Mouse (Mus musculus) T-cell, adult 2 months (primary cell): ENCODE results near the gene Tmprss2.
"Not testable (repeated sequence)": the region's sequence is repeated elsewhere in the genome, so short reads cannot be mapped to it uniquely, and the experiment has no call there.

Experiments used
- DNase-seq: peaks from one replicate; pipeline ENCODE4 v3.0.0; 2022; ENCODE audit warnings: low spot score

Gene Tmprss2

DNA sequence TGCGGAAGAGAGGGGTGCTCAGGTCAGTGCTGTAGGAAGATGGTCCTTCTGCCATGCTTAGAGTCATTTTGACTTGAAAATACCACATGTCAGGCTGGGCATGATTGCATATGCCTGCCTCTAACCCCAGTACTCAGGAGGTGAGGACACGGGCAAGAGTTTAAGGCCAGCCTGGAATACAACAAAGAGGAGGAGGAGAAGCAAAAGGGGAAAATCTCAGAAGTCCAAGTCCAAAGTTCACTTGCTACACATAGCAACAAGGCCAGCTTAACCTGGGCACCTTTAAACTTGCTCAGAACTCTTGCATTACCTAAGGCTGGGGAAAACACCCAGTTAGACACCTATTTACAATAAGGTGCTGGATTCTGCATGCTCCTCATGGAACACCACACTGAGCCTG, 19.5 kb downstream of the Tmprss2 start:
- DNase-seq = no peak

DNA sequence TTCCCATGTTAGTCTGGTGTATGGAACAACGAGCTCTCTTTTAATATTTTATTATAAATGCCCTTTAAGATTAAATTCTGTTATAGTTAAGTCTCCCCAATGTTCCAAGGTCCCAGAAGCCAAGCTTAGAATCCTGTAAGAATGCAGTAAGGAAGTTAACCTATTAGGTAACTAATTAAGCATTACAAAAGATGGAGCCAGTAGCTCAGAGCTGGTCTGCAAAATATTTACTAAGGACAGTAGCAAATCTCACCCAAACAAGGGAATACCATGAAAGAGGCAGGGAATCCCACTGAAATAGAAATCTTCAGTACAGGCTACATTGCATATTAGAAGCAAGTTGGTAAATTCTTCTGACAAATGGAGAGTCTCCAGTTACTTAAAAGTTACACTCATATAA, 28.1 kb downstream of the Tmprss2 start:
- DNase-seq = not testable (repeated sequence)

DNA sequence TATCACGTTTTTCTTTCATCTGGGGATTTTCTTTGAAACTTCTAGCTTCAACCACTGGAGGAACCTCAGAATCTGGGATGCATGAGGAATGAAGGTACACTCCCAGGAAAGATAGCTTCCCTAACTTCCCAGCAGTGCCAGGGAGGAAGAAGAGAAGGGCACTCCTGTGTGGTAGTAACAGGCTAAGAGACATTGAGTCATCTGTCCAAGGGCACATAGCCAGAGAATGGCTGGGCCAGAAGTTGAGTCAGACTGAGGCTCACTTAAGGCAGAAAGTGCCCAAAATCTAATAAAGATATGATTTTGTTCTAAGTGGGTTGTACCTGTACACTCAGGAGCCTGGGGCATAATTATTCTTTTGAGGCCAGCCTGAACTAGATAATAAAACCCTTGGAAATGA, 41.6 kb downstream of the Tmprss2 start:
- DNase-seq = no peak

GRCm38 (mm10) chr16:97568662-97569061, 42.3 kb downstream of the Tmprss2 start:
- peak; percentile 28 for DNase-seq

DNA sequence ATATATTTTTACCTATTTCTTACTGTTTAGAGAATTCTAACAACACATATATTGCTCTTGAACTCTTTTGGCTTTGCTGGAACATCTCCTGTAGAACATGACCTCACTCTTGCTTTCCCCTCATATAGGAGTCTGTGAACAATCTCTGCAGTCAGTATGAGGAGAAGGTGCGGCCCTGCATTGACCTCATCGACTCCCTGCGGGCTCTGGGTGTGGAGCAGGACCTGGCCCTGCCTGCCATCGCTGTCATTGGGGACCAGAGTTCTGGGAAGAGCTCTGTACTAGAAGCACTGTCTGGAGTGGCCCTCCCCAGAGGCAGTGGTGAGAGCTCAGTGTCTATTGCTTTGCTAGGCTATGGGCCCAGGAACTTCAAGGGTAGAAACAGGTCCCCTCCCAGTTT, 66.7 kb downstream of the Tmprss2 start:
- DNase-seq = no peak

GRCm38 (mm10) chr16:97536859-97537258, 74.1 kb downstream of the Tmprss2 start:
- no peak for DNase-seq

DNA sequence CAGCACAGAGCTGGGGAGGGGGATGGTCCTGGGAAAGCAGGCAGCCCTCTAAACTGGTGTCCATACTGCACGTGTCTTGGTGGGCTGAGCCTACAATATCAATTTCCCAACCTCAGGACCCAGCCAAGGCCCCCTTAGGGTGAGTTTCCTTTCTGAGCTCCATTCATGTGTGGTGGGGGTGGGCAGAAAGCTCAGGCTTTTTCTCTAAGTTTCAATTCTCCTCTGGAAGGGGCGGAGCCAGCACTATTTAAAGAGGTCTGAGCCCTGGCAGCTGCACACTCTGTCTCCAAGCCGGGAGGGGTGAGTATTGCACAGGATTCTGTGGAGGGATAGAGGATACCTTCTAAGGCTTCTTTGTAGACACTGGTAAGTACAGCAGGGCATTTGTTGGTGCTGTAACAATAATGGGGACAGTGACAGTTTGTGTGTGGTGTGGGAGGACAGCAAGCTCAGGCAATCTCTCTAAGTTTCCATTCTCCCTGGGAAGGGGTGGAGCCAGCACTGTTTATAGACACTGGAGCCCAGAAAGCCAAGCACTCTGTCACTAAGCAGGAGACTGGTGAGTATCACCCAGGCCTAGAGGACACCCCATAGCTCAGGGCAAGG, 75.1 kb downstream of the Tmprss2 start:
- DNase-seq = peak; percentile 57

DNA sequence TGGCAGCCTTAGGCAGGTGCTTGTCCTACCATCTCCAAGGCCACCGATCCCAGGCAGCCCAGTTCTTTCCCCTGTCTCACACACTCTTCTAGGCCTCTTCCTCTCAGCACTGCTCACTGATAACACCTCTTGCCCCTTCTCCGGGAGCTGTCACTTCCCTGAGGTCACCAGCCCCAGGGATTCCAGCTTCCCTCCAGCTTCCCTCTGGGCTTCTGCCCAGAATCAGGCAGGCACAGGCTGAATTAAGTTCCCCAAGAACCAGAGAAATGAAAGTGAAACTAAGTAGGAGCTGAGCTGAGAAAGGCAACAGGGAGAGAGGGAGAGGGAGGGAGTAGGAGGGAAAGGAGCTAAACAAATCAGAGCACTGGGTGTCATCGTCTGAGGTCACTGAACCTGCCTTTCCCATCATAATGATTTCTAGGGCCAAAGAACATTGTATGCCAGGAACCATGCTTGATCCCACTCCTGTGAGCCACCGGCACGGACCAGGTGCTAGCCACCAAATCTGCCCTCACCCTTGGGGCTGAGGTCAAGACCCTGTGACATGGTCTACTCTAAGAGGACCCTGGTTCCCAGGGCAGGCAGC, 76.0 kb downstream of the Tmprss2 start:
- peak; percentile 53 for DNase-seq

GRCm38 (mm10) chr16:97534448-97534847, 76.5 kb downstream of the Tmprss2 start:
- DNase-seq = no peak

- DNase-seq = no peak
These were observed 77.2 kb downstream of the Tmprss2 start for GRCm38 (mm10) chr16:97533751-97534150.

- no peak for DNase-seq
These were observed 77.9 kb downstream of the Tmprss2 start for GRCm38 (mm10) chr16:97533126-97533525.

- DNase-seq = no peak
These were observed 81.8 kb downstream of the Tmprss2 start for GRCm38 (mm10) chr16:97529241-97529640.

GRCm38 (mm10) chr16:97523024-97523423, 88.0 kb downstream of the Tmprss2 start:
- DNase-seq = peak; percentile 18

DNA sequence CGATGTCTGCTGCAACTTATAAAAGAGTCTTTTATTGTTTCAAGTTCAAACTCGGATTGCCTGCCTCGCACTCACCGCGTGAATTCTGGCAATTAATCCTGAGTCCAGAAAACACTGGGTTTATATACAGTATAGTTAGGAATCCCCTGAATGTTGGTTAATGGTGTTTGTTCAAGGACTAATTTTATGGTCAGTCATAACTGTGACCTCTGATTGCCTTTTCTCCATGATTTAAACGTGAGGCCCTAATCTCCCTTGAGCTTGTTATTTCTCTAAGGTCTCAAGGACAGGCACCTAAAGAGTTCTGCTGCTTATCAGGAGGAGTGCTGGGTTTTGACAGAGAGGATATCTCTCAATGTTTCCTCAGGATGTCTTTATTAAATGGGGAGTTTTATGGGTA, 89.0 kb downstream of the Tmprss2 start:
- DNase-seq = no peak

- DNase-seq = no peak
These were observed 94.7 kb downstream of the Tmprss2 start for GRCm38 (mm10) chr16:97516341-97516740.
